Comparison of ENCODE assay signal across 15 mouse cellular contexts in genomic region chr2:74404493-74404892, GRCm38 (mm10).
A peak's percentile ranks its signal among the peaks of the same experiment; 100 is the strongest.
DNase-seq lines count a peak whose midpoint lies in the region; ATAC-seq and TF ChIP-seq lines count a peak whose summit lies in the region.
"Had no signal": no experiment of that assay in that cellular context is flagged by ENCODE, and none has a peak within 500 bp of the region (broad histone marks: within the 10 kb centered on the region; RNA-seq: fewer than 3 reads in every experiment).

No protein-coding gene starts in this region.

- intact Hi-C loops in gastrocnemius, adult 2 months (cut with DNase I) = no loop called here
- intact Hi-C loops in gastrocnemius, postnatal 36 days (cut with DNase I) = no loop called here

- DNase-seq in gastrocnemius, adult 2 months = no peak
- DNase-seq in gastrocnemius, postnatal 36 days = no peak
- DNase-seq in lung, embryonic 14.5 days = peak; percentile 69
- no peak for DNase-seq in lung, postnatal 14 days
- DNase-seq in brain, adult 2 months (ENCODE audit: low read depth, low spot score) = peak; percentile 33
- peak; percentile 15 for DNase-seq in mesoderm, embryonic 11.5 days (ENCODE audit: low read depth, low spot score)
- no peak for DNase-seq in liver, embryonic 11.5 days (ENCODE audit: low spot score)
- DNase-seq: cerebellum, postnatal 25 days; heart, adult 2 months; kidney, adult 8-10 months; kidney, postnatal 4 days; lung, adult 2 months; thymus, adult 18-20 months had no signal

- no peak for TF ChIP-seq CTCF in gastrocnemius, adult 2 months (IDR thresholded peaks at IDR 0.05)
- no peak for TF ChIP-seq CTCF in lung, embryonic 14.5 days (IDR thresholded peaks at IDR 0.05; ENCODE audit: low read depth)

- H3K9me3 ChIP-seq in lung, embryonic 14.5 days (ENCODE audit: low read depth, low read length) = no peaks in the 10 kb centered on the region
- H3K9me3 ChIP-seq in liver, embryonic 11.5 days (ENCODE audit: control insufficient read depth, low read length) = no peaks in the 10 kb centered on the region
- H3K9me3 ChIP-seq: midbrain, embryonic 12.5 days had no signal

- H3K4me3 ChIP-seq in gastrocnemius, adult 2 months = no peak overlapping the region
- H3K4me3 ChIP-seq in lung, embryonic 14.5 days (ENCODE audit: low read depth, low read length) = no peak overlapping the region
- H3K4me3 ChIP-seq in liver, embryonic 11.5 days (ENCODE audit: low read depth, low read length) = no peak overlapping the region
- H3K4me3 ChIP-seq: heart, adult 2 months; midbrain, embryonic 12.5 days had no signal

- H3K4me2 ChIP-seq in lung, embryonic 14.5 days = no peak overlapping the region
- H3K4me2 ChIP-seq in liver, embryonic 11.5 days = no peak overlapping the region
- H3K4me2 ChIP-seq: midbrain, embryonic 12.5 days had no signal

- no peaks in the 10 kb centered on the region for H3K27me3 ChIP-seq in lung, embryonic 14.5 days (ENCODE audit: insufficient read depth, low read length)
- no peaks in the 10 kb centered on the region for H3K27me3 ChIP-seq in liver, embryonic 11.5 days (replicated peaks; ENCODE audit: control insufficient read depth, insufficient read depth, low read length)
- H3K27me3 ChIP-seq: midbrain, embryonic 12.5 days had no signal

- H3K9ac ChIP-seq in lung, embryonic 14.5 days = no peak overlapping the region
- H3K9ac ChIP-seq in liver, embryonic 11.5 days (ENCODE audit: low read depth, low read length) = no peak overlapping the region
- H3K9ac ChIP-seq: midbrain, embryonic 12.5 days had no signal

- WGBS in lung, embryonic 14.5 days = 43% methylated on average over 3 of the region's 3 CpGs
- 75% methylated on average over 3 of the region's 3 CpGs for WGBS in liver, embryonic 11.5 days

- ATAC-seq in lung, embryonic 14.5 days (ENCODE audit: insufficient read depth) = no peak
- no peak for ATAC-seq in liver, embryonic 11.5 days (replicated peaks; ENCODE audit: low FRiP score)

- peak overlapping the region; percentile 41; the same call in 1 of the 2 replicates for H3K27ac ChIP-seq in gastrocnemius, adult 2 months
- H3K27ac ChIP-seq in lung, embryonic 14.5 days (ENCODE audit: low read depth) = no peak overlapping the region
- no peak overlapping the region for H3K27ac ChIP-seq in liver, embryonic 11.5 days (ENCODE audit: low read depth, low read length)
- H3K27ac ChIP-seq: heart, adult 2 months; macrophage; midbrain, embryonic 12.5 days had no signal

- peaks cover under 1% of the 10 kb centered on the region for H3K4me1 ChIP-seq in lung, embryonic 14.5 days (ENCODE audit: insufficient read depth)
- no peaks in the 10 kb centered on the region for H3K4me1 ChIP-seq in liver, embryonic 11.5 days (replicated peaks; ENCODE audit: control insufficient read depth, insufficient read depth, low read length)

- H3K36me3 ChIP-seq in lung, embryonic 14.5 days (ENCODE audit: insufficient read depth) = no peaks in the 10 kb centered on the region
- no peaks in the 10 kb centered on the region for H3K36me3 ChIP-seq in liver, embryonic 11.5 days (ENCODE audit: control insufficient read depth, insufficient read depth, low read length)
- H3K36me3 ChIP-seq: midbrain, embryonic 12.5 days had no signal

Comparison
In these comparisons a context has a peak if more than half of its experiments do, and no peak if none do; other contexts are left out.
1. DNase-seq: peak in lung, embryonic 14.5 days (single experiment), brain, adult 2 months (single experiment) and mesoderm, embryonic 11.5 days (single experiment); none in gastrocnemius, adult 2 months (single experiment), gastrocnemius, postnatal 36 days (0 of 2), lung, postnatal 14 days (single experiment) and liver, embryonic 11.5 days (single experiment).